Mouse (Mus musculus): Measurements from ENCODE around the gene Pate2. TPM values are rescaled to one million over a fixed set of nuclear protein-coding genes. Genes with fewer than 3 reads are reported as not detected.

Pate2 gene
- polyA plus RNA-seq (2011; ENCODE audit: insufficient read depth, insufficient read length, low replicate concordance, missing spikeins), result 0.57 TPM in 1 of 2 replicates, not detected in the other

DNA sequence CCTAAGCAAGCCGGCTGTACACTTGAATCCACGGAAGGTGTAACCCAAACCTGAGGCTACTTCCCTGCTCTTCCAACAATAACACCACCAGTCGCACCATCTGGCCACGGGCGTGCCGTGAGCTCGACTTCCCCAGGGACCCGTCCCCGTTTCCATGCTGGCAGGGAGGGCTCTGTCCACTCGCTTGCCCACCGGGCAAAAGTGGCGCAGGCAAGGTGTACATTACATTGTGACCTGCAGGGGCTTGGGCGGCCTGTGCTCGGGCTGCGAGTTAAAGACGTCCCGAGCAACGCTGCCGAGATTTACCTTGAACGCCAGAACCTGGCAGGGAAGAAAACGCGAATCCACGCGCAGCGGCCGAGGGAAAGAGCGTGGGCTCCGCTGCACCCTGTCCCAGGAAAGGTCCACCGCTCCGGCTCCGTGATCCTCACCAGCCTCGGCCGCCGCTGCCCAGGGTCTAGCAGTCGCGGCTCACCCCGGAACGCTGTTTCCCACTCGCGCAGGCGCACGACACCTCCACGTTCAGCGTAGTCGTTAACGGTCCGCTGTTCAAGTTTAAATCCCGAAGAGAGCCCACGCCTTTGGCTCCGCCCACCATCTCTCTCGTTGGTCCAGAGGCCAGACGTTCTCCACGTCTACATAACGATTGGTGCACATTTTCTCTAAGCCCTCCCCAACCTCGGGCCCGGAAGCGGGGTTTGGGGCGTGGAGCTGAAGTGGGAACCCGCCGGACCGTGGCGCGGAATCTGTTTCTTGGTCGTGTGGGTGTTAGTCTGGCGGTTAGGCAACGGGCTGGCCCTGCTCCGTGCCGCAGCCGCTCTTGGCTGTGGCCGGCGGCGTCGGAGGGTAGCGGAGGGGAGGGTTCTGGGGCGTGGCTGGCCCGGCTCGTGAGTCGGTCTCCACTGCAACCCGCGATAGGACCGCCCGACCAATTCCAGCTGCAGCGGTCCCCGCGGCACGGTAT lies at the start of gene Pate2, which contains the start of gene Hyls1:
Gene Pate2 (plus strand): TSS at position 714 of the 964 bp plus-strand sequence.
Gene Hyls1 (minus strand): TSS at position 828 of the 964 bp plus-strand sequence.
- peak; percentile 89 for TF ChIP-seq POLR2A (IDR thresholded peaks at IDR 0.05; ENCODE audit: borderline replicate concordance, control insufficient read depth, low read depth, low read length)
- TF ChIP-seq CTCF (IDR thresholded peaks at IDR 0.05; ENCODE audit: control insufficient read depth, insufficient read depth, low read length), result peak; percentile 12; the same call in 1 of the 2 replicates
- H3K27ac ChIP-seq (ENCODE audit: control insufficient read depth, insufficient read depth, low read depth, low read length, poor library complexity), result peak within 1 kb of the TSS; percentile 95
- under 1% methylated on average over 86 of the region's 86 CpGs for WGBS
- no peaks in the 10 kb centered on the region; the same call in 1 of the 2 replicates for H3K4me1 ChIP-seq (ENCODE audit: control insufficient read depth, insufficient read depth, low read length)
- H3K4me3 ChIP-seq (replicated peaks; ENCODE audit: control insufficient read depth, low read depth, low read length), result peak within 1 kb of the TSS; percentile 92

DNA sequence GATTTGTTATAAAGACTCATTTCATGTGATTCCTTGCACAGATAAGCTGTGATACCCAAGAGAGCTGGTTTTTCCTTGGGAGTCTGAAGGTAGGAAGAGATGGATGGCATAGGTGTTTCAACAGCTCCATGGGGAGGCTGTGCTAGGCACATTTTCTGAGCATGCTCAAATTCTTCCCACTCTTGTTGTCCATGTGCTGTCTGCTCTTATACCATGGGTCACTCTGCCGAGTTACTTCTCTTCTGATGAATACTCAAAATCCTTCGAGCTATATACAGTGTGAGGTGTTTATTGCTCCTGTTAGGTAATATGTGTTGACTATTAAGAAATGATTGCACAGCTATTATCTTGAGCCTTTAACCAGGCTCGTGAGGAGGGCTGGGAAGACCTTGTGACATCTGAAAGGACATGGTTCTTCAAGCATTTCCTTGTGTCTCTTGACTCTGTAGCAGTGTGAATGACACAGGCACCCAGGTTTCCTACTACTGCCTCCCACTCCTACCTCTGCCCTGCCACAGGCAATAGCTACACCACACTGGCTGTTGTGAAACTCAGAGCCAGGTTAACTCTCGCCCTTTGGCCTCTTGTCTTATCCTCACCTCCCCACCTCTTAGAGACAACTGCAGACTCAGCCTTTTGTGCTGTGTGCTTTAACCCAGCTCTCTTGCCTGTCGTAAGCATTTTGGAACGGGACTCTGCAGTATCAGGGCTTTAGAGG lies 49.3 kb upstream of the Pate2 start:
- TF ChIP-seq POLR2A (IDR thresholded peaks at IDR 0.05; ENCODE audit: borderline replicate concordance, control insufficient read depth, low read depth, low read length) (no peak), CTCF (IDR thresholded peaks at IDR 0.05; ENCODE audit: control insufficient read depth, insufficient read depth, low read length) (no peak)
- Histone ChIP-seq H3K27ac (ENCODE audit: control insufficient read depth, insufficient read depth, low read depth, low read length, poor library complexity) (no peak overlapping the region), H3K4me1 (ENCODE audit: control insufficient read depth, insufficient read depth, low read length) (no peaks in the 10 kb centered on the region), H3K4me3 (replicated peaks; ENCODE audit: control insufficient read depth, low read depth, low read length) (no peak overlapping the region)
- 66% methylated on average over 6 of the region's 6 CpGs for WGBS

DNA sequence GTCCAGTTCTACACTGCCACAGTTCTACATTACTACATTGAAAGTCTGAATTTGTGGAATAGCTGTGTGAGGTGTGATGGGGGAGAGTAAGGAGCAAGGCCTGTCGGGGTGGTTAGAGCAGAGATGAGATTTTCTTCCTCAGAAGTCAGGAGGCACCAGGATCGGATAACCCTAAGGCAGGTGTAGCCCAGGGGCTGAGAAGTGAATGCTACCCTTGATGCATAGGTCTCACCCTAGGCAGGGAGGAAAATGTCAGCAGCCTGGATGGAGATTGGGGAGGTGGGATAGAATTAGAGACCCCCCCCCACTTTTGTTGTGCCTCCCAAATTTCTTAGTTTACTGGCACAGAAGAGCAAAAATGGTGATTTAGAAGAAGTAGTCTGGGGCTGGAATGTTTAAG lies 47.8 kb upstream of the Pate2 start:
- TF ChIP-seq CTCF (IDR thresholded peaks at IDR 0.05; ENCODE audit: control insufficient read depth, insufficient read depth, low read length) (no peak), POLR2A (IDR thresholded peaks at IDR 0.05; ENCODE audit: borderline replicate concordance, control insufficient read depth, low read depth, low read length) (no peak)
- WGBS, result 86% methylated on average over 2 of the region's 2 CpGs
- H3K27ac ChIP-seq (ENCODE audit: control insufficient read depth, insufficient read depth, low read depth, low read length, poor library complexity), result no peak overlapping the region
- H3K4me1 ChIP-seq (ENCODE audit: control insufficient read depth, insufficient read depth, low read length), result no peaks in the 10 kb centered on the region
- H3K4me3 ChIP-seq (replicated peaks; ENCODE audit: control insufficient read depth, low read depth, low read length), result no peak overlapping the region

DNA sequence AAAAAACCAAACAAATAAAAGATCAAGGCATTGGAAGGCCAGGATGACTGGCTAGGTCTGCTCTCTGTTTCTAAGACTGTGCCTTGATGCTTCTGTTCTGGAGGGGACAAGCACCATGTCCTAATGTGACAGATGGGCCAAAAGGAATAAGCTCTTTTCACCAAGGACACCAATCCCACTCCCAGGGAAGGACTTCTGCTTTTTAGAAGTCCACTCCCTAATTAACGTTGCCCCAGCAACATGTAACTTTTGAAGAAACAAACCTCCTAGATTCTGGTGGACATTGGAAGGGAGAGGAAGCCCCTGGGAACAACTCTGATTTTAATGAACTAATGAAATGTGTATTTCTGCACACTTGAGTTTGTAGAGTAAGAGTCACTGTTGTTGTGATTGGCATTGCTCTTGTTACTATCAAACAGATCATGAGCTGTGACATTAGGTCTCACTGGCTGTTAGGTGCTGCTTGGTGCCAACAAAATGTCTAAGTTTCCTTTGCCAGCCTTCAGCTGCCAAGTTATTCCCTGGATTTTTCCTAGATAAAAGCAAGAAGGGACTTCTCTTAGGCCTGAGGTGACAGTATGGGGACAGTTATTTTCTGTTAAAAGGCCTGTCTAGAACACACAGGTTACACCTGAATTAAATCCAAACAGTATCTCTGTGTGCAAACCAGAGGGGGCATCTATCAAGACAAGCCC lies 47.1 kb upstream of the Pate2 start:
- H3K4me1 ChIP-seq (ENCODE audit: control insufficient read depth, insufficient read depth, low read length), result no peaks in the 10 kb centered on the region
- H3K4me3 ChIP-seq (replicated peaks; ENCODE audit: control insufficient read depth, low read depth, low read length), result no peak overlapping the region
- no peak for TF ChIP-seq CTCF (IDR thresholded peaks at IDR 0.05; ENCODE audit: control insufficient read depth, insufficient read depth, low read length)
- TF ChIP-seq POLR2A (IDR thresholded peaks at IDR 0.05; ENCODE audit: borderline replicate concordance, control insufficient read depth, low read depth, low read length), result no peak
- no peak overlapping the region for H3K27ac ChIP-seq (ENCODE audit: control insufficient read depth, insufficient read depth, low read depth, low read length, poor library complexity)
- WGBS, result 46% methylated on average over 1 of the region's 1 CpGs

DNA sequence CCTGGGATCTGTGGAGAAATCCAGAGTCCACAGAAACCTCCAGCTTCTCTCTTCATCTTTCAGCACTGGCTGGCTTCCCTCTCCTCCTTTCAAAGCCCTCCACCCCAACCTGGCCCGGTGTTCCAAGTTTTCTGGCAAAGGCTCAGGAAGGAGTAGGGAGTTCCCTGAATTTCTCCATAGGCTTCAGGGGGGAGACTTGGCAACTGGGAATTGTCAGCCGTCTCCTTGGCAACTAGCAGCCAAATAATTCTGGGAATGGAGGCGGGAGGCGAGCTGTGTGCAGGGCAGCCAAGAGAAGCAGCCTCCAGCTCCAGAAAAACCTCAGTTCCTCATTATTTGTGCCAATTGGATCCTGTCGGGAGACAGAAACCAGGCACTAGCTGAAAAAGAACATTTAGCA lies 46.5 kb upstream of the Pate2 start:
- 67% methylated on average over 5 of the region's 5 CpGs for WGBS
- no peak for TF ChIP-seq CTCF (IDR thresholded peaks at IDR 0.05; ENCODE audit: control insufficient read depth, insufficient read depth, low read length)
- no peak for TF ChIP-seq POLR2A (IDR thresholded peaks at IDR 0.05; ENCODE audit: borderline replicate concordance, control insufficient read depth, low read depth, low read length)
- no peaks in the 10 kb centered on the region for H3K4me1 ChIP-seq (ENCODE audit: control insufficient read depth, insufficient read depth, low read length)

DNA sequence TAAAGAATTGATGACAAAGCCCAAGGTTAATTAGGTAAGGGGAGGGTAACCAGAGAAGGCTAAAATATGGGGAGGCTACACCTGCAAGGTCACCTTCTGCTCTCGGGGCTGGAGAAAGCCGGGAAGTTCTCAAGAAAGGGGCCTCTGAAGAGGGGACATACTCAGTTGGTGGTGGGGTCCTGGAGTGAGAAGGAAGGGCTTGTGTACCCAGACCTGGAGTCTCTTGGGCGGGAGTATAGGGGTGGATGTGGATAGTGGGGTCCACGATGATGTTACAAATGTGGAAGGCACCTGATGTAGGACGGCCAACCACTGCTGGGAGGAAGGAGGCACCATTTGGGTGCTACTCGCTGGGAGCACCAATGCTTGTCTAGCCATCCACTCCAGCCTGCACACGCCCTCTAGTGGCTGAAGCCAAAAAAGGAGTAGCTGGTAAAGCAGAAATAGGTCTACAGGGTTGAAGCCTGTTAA lies 46.1 kb upstream of the Pate2 start:
- WGBS, result 16% methylated on average over 7 of the region's 7 CpGs
- no peak overlapping the region for H3K27ac ChIP-seq (ENCODE audit: control insufficient read depth, insufficient read depth, low read depth, low read length, poor library complexity)
- no peak for TF ChIP-seq POLR2A (IDR thresholded peaks at IDR 0.05; ENCODE audit: borderline replicate concordance, control insufficient read depth, low read depth, low read length)
- TF ChIP-seq CTCF (IDR thresholded peaks at IDR 0.05; ENCODE audit: control insufficient read depth, insufficient read depth, low read length), result peak; percentile 77
- H3K4me1 ChIP-seq (ENCODE audit: control insufficient read depth, insufficient read depth, low read length), result no peaks in the 10 kb centered on the region
- H3K4me3 ChIP-seq (replicated peaks; ENCODE audit: control insufficient read depth, low read depth, low read length), result no peak overlapping the region

More for the DNA sequence above, 46.5 kb upstream of the Pate2 start:
- Histone ChIP-seq H3K4me3 (replicated peaks; ENCODE audit: control insufficient read depth, low read depth, low read length) (no peak overlapping the region), H3K27ac (ENCODE audit: control insufficient read depth, insufficient read depth, low read depth, low read length, poor library complexity) (no peak overlapping the region)

DNA sequence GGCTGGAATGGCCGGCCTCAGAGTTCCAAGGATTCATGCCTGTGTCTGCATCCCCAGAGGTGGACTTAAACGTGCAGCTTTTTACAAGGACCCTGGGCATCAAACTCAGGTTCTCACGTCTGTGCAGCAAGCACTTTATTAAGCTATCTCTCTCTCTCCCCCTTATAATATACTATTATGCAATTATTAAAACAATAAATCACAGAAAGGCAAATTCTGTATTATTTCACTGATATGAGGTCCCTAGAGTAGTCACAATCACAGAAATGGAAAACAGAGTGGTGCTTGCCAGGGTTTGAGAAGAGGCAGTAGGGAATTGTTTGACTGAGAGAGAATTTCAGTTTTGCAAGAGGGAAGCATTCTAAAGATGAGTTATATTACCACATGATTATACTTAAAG lies 40.9 kb upstream of the Pate2 start:
- Histone ChIP-seq H3K4me1 (ENCODE audit: control insufficient read depth, insufficient read depth, low read length) (no peaks in the 10 kb centered on the region), H3K27ac (ENCODE audit: control insufficient read depth, insufficient read depth, low read depth, low read length, poor library complexity) (no peak overlapping the region), H3K4me3 (replicated peaks; ENCODE audit: control insufficient read depth, low read depth, low read length) (no peak overlapping the region)
- 57% methylated on average over 3 of the region's 3 CpGs for WGBS
- no peak for TF ChIP-seq POLR2A (IDR thresholded peaks at IDR 0.05; ENCODE audit: borderline replicate concordance, control insufficient read depth, low read depth, low read length)
- TF ChIP-seq CTCF (IDR thresholded peaks at IDR 0.05; ENCODE audit: control insufficient read depth, insufficient read depth, low read length), result no peak

Data from bone marrow, adult 2 months (tissue).